Mouse (Mus musculus): ENCODE data around the gene Tm9sf3.

DNA sequence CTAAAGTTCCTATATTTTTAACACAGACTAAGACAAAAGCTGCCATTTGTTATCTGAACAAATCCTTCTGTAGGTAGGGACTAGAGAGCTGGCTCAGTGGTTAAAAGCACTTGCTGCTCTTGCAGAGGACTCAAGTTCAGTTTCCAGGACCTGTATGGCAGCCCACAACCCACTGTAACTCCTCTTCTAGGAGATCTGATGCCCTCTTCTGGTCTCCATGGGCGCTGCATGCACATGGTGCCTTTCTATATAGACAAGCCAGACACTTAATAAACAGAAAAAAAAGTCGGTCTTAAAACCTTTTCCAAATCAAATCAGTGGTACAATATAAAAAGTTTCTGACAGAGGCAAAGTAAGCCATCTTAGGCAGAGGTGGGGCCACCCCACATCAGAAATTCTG lies 5.1 kb downstream of the Tm9sf3 start:
- TF ChIP-seq POLR2A (IDR thresholded peaks at IDR 0.05; ENCODE audit: low read depth, low read length) (no peak), CTCF (IDR thresholded peaks at IDR 0.05; ENCODE audit: borderline replicate concordance, insufficient read depth, low read length) (no peak)
